Mouse (Mus musculus) embryonic stem cell, embryonic (primary cell): ENCODE measurements at regions not wholly inside any gene's neighbourhood (a gene's known extent, or its start where the extent isn't known, plus 50 kb on each side); places are given as distances from the start of the nearest gene placed in this dataset.

Source experiments
- CTCF ChIA-PET, 4 experiments: fragments of 300-600 bp in 2 of 4; fragments of 350-600 bp in 2 of 4; sonication (Branson Sonifier 250); formaldehyde crosslinking; loops; one replicate each; lab custom pipeline; 2022; ENCODE audit warnings: inconsistent platforms in 2 of 4; lab: Charles Lee
- POLR2A ChIA-PET, 4 experiments: fragments of 300-600 bp in 2 of 4; fragments of 350-600 bp in 2 of 4; sonication (Branson Sonifier 250); formaldehyde crosslinking; loops; one replicate each; lab custom pipeline; 2022; ENCODE audit warnings: antibody characterized with exemption in 4 of 4, inconsistent platforms in 1 of 4; lab: Charles Lee

DNA sequence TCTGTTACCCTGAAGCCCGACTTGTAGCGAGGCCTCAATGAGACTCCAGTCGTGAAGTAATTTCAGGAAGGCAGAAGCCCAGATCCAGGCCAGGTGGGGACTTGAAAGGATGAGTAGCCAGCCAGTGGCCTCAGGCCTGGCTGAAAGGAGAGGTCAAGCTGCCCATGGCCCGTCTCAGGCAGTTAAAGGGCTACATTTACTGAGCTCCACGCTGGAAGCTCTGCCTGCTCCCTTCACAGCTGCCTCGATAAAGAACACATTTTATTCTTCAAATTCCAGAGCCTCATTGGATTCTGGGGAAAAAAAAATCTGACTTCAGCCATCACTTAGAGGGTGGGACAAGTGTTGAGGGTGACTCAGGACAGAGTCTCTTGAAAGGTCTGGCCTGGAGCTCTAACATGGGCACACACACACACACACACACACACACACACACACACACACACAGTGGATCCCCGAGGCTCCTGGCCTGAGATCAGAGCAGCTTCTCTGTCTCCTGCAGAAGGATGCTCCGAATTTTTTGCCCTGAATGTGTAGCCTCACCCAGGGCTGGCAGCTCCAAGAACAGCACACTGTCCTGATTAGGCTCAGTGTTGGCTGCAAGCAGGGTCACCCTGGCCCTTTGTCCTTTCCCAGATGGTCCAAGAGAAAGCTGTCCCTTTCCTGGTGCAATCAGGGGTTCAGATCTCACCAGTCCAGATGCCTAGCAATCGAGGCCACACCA, 53.0 kb downstream of the Gadd45g start:
- ChIA-PET CTCF (interaction anchor here in 2 of 4 experiments (0.6 to 1.1 kb wide), 3 partner anchors 55 to 751 kb away, joined by 3 to 4 read pairs (median 3); no protein-coding TSS in a partner anchor), POLR2A (interaction anchor here in 2 of 4 experiments (0.9 to 1.5 kb wide), 3 partner anchors 12 to 161 kb away, joined by 3 to 4 read pairs (median 3); no protein-coding TSS in a partner anchor)

DNA sequence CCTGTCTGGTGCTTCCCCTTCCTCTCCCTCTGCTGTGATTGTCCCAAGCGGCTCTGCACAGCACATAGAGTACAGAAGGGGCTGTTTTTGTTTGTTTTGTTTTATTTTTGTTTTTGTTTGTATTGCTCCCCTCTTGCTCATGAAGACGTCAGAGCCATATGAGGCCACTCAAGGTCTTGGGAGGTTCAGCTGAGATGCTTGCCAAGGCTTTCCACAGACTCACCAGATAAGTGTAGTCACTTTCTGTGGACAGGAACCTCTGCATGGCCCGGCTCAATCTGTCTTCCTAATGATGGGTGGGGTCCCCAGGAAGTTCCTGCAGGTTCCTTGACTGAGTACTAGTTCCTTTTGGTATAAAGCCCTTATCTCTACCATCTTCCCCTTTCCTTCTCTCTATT, 53.6 kb downstream of the Gadd45g start:
- CTCF ChIA-PET, result interaction anchor here in 2 of 4 experiments (0.6 to 1.1 kb wide), 3 partner anchors 56 to 751 kb away, joined by 3 to 4 read pairs (median 3); no protein-coding TSS in a partner anchor
- POLR2A ChIA-PET, result interaction anchor here in 2 of 4 experiments (1.0 to 1.5 kb wide), 4 partner anchors 12 to 160 kb away, joined by 3 to 4 read pairs (median 3); no protein-coding TSS in a partner anchor

DNA sequence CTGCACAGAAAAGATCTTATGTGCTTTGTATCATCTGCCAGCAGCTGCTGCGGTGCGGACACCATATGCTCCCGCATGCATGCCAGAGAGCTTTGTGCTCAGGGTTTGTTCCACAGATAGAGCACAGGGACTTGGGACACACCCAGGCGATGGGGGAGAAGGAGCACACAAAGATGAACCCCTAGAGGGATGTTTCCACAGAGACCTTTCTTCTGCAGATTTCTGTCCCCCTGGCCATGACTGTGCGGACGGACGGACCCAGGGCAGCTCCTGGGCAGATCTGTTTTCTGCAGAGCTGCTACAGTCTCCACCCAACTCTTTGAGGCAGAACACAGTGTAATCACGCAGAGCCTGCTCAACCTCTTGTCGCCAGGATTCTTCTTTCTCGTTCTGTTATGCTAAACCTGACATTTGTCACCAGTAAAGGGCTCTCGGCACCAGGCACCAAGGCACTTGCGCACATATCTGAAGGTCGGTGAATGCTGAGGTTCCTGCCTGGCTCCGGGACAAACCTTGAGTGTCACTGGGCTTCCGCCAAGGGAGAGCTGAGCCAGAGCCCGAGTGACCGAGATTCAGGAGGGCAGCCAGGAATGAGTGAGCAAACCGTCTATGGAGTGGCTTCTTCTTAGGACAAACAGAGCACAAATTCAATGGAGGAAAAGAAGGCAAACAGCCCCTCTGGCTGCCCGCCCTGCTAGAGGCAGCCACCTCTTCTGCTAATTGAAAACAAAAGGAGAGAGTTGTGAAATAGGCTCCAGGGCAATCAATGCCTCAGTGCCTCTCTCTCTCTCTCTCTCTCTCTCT, 56.2 kb downstream of the Gadd45g start:
- ChIA-PET POLR2A (interaction anchor here in 3 of 4 experiments (0.5 to 5.7 kb wide), 17 partner anchors 9 to 921 kb away, joined by 3 to 51 read pairs (median 4); partner anchors contain the start of gene Gadd45g (in 1 of the 3)), CTCF (interaction anchor here in 2 of 4 experiments (0.6 to 0.8 kb wide), 4 partner anchors 11 to 70 kb away, joined by 3 to 6 read pairs (median 4); no protein-coding TSS in a partner anchor)

DNA sequence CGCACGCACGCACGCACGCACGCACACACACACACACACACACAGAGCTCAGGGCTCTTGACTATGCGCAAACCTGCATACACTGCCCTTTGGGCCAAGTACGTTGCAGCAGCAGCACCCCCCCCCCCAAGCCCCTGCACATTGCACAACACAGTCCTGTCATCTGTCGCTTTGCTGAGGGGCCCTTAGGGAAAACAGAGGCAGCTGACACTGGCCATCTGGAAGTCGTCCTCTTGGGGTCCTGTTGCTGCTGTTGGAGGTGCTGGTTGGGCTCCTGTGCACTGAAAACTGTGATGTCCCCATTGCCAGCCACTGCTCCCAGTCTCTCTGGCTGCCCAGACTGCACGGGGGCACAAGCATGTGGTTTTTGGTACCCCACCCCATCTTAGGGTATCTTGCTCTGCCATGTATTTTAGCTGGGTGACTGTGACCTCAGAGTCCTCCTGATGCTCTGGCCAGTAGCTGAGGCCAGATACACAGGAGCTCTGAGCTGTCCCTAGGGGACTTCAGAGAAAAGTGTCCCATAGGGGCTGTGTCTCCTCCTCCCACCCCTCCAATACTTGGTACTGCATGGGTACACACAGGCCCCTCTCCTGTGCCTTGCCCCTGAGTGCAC, 57.0 kb downstream of the Gadd45g start:
- POLR2A ChIA-PET, result interaction anchor here (0.5 to 5.7 kb wide), 11 partner anchors 8 to 922 kb away, joined by 3 to 51 read pairs (median 3); partner anchors contain the start of gene Gadd45g (in 1 of the 4)
- CTCF ChIA-PET, result interaction anchor here in 2 of 4 experiments (0.6 to 0.7 kb wide), 2 partner anchors 10 to 17 kb away, joined by 3 to 6 read pairs; no protein-coding TSS in a partner anchor

DNA sequence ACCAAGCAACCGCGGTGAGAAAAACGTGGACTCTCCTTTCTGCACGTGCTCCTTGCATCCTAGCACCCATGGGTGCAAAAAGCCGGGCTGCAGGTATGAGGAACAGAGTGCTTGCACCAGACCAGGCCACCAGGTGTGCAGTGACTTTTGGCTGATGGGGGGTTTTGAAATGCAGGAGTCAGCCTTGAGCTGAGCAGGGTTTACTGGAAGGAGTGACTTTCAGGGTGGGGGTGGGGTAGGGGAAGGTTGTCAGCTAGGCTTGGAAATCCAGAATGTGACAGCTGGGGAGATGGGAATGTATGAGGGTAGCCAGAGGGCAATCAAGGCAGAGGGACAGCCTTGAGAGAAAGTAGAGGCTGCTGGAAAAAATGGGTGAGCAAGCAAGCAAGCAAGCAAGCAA, 58.8 kb downstream of the Gadd45g start:
- ChIA-PET POLR2A (interaction anchor here in 3 of 4 experiments (0.7 to 5.7 kb wide), 18 partner anchors 9 to 317 kb away, joined by 3 to 51 read pairs (median 5); partner anchors contain the start of gene Gadd45g (in 1 of the 3)), CTCF (interaction anchor here in 3 of 4 experiments (0.6 to 1.3 kb wide), 4 partner anchors 15 to 248 kb away, joined by 3 to 6 read pairs (median 4); no protein-coding TSS in a partner anchor)

DNA sequence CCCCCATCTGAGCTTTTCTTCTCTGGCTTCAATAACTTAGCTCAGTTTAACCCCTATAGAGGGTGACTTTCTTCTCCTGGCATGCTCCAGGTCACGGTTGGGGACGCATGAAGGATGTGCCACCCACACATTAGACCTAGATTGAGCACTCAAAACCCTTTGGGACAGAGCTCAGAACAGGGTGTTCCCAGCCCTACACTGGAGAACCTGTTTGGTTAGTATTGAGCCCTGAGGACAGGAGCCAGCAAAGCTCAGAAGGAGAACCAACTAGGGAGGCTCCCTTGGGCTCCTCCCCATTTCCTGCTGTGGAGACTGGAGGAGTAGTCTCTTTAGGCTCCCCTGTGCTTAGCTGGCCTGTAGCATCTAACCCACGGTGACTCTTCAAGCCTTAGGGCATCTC, 59.6 kb downstream of the Gadd45g start:
- POLR2A ChIA-PET, result interaction anchor here in 3 of 4 experiments (0.8 to 5.7 kb wide), 21 partner anchors 8 to 888 kb away, joined by 3 to 51 read pairs (median 4); partner anchors contain the start of gene Gadd45g (in 1 of the 3)
- CTCF ChIA-PET, result interaction anchor here in 1 of 4 experiments (1.3 kb wide), 1 partner anchor 15 kb away, joined by 6 read pairs; no protein-coding TSS in a partner anchor

DNA sequence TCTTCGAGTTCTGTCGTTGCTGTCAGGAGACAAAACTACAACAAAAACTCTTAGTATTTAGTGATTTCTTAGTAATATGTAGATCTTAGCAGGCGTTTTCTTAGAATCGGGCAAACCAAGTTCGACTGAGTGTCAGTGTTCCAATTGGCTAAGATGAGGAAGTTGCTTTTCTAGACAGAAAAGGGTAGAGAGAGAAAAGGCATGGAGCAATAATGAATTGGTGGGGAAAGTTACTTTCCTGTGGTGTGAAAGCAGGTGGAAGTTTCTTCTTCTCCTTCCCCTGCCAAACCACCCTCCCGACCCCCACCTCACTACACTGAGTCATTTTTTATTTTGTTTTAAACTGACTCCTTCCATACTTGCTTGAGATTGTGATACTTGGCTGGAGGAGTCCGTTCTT, 62.0 kb downstream of the Gadd45g start:
- POLR2A ChIA-PET, result interaction anchor here in 3 of 4 experiments (0.6 to 4.3 kb wide), 6 partner anchors 9 to 260 kb away, joined by 3 to 33 read pairs (median 4); no protein-coding TSS in a partner anchor
- CTCF ChIA-PET, result no interaction called here

DNA sequence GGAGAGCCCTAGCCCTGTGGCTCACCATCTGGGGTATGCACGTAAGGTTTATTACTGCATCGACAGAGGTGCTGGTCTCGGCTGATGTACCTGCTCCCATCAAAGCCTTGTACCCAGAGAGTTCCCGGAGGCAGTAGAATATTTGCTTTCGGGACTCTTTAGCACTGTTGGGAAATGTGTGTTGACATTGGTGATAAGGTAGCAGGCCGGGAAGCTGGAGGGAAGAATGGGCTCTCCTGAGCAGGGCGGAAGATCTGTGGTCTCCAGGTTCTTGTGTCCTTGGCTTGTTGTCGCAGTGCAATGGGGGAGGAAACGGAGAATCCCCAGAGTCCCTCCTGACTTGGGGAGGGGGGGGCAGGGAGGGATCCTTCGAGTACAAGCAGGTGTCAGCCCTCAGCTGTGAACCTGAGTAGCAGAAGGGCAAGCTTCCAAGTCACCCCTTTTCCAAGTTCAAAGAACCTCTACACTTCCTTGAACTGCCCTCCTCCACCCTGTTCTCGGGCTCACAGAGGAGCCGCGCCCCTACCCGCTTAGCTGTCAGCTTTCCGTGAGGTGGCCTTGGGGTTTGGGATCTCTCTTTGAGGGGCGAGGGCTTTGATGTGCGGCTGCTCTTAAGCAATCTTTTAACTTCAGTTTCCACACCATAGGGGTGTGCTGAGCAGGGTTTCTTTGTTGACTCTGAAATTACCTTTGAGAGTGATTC, 65.0 kb downstream of the Gadd45g start:
- ChIA-PET CTCF (interaction anchor here in 2 of 4 experiments (0.6 to 1.3 kb wide), 2 partner anchors 67 to 155 kb away, joined by 4 to 5 read pairs; no protein-coding TSS in a partner anchor), POLR2A (interaction anchor here in 2 of 4 experiments (0.7 to 2.3 kb wide), 15 partner anchors 9 to 311 kb away, joined by 3 to 16 read pairs (median 3); partner anchors contain the start of gene Gadd45g (in 1 of the 2))

DNA sequence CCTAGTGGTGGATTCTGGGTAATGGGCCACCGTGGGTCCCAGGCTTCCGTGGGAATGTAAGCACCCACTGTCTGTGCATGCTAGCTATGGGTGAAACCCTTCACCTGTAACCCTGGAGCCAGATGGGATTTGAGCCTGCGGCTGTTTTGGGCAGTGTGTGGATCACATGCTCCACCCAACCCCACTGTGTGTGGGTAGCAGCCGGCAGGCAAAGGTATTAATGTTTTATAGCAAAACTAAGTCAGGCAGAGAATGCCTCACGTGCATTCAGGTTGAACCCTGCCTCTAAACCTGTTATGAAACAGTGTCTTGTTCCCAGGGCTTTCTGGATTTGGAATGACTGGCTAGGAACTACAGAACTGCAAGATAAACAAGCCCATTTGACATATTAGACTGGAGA, 66.0 kb downstream of the Gadd45g start:
- ChIA-PET POLR2A (interaction anchor here in 2 of 4 experiments (1.1 to 2.3 kb wide), 5 partner anchors 8 to 310 kb away, joined by 3 to 16 read pairs (median 3); no protein-coding TSS in a partner anchor), CTCF (interaction anchor here in 1 of 4 experiments (1.3 kb wide), 1 partner anchor 68 kb away, joined by 5 read pairs; no protein-coding TSS in a partner anchor)

DNA sequence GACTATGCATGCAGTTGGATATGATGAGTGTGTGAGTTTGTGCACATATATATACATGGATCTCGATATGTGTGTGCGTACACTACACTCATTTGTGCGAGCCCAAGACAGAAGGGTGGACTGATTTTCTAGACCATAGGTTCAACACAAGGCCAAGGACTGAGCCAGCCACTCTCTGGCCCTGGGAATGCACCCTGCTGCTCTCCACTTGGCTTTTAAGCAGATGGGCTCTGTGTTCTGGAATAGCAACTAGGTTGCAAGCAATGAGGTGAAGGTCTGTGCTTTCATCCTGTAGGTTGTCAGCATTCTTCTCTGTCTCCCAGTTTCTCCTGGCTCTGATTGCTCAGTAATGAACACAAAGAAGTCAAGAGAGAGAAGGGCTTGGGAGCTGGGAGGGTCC, 66.5 kb downstream of the Gadd45g start:
- POLR2A ChIA-PET, result interaction anchor here in 1 of 4 experiments (0.7 kb wide), 1 partner anchor 68 kb away, joined by 3 read pairs; no protein-coding TSS in a partner anchor
- CTCF ChIA-PET, result interaction anchor here in 2 of 4 experiments (0.5 to 0.6 kb wide), 2 partner anchors 10 to 169 kb away, joined by 6 to 17 read pairs; no protein-coding TSS in a partner anchor

DNA sequence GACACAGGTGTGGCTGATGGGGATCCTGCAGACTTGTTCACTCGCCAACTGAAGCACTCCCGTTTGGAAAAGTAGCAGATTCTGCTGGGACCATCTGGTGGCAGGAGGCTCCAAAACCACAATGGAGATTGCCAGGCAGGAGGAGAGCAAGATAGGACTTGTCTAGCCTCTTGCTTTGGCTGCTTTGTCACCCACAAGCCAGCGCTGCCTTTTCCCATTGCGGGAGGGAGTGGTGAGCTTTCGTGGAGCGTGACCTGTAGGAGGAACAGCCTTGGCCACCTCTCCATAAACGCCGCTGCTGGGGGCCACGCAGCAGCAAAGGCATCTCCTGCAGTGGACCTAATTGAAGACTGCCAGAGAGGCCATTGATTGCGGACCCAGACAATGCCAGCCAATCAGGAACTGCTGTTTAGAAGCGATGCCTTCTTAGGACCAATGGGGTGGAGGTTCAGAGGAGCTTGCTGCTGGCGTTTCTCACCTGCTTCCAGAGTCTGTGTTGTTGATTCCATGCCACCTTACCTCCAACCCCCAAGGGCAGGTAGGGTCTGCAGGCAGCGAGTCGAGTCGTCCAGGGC, 70.3 kb downstream of the Gadd45g start:
- ChIA-PET POLR2A (interaction anchor here in 3 of 4 experiments (0.7 to 3.7 kb wide), 11 partner anchors 9 to 71 kb away, joined by 3 to 33 read pairs (median 4); partner anchors contain the start of gene Gadd45g (in 1 of the 3)), CTCF (no interaction called here)

DNA sequence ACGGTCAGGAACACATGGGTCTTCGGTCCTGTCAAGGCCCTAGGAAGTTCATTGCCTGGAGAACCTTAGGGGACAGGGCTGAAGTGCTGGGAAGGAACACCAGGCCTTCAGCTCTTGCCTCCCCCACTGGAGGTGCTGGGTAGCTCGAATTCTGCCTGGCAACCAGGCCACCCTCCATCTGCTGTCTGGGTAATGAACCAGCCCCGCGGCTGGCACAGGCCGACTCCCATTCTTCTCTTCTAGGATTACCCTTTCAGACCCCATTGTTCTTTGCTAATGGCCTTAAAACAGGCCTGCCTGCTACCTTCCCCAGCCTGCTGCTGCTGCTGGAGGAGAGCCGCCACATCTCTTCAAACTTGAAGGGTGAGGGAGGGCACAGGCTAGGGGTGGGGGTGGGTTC, 71.2 kb downstream of the Gadd45g start:
- ChIA-PET POLR2A (interaction anchor here in 3 of 4 experiments (0.5 to 3.7 kb wide), 13 partner anchors 8 to 1428 kb away, joined by 3 to 33 read pairs (median 4); partner anchors contain the start of gene Gadd45g (in 1 of the 3)), CTCF (no interaction called here)

DNA sequence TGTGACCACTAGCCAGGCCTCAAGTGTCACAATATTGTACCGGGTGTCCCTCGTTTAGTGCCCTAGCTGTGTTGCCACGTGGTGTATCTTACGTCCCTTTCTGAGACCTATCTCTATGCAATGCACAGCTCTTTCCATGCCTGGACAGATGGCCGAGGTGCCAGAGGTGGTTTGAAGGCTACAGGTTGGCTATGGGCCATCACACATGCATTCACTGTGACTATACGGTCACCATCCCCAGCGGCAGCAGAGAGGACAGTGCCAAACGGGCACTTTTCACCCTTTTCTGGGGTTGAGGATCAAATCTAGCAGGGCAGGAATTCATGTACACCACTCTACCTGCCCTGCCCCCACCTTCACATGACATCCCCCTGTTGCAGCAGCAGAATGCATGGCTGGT, 71.6 kb downstream of the Gadd45g start:
- ChIA-PET CTCF (no interaction called here), POLR2A (interaction anchor here in 3 of 4 experiments (0.5 to 3.7 kb wide), 16 partner anchors 9 to 1310 kb away, joined by 3 to 33 read pairs (median 4); partner anchors contain the start of gene Gadd45g (in 1 of the 3))

DNA sequence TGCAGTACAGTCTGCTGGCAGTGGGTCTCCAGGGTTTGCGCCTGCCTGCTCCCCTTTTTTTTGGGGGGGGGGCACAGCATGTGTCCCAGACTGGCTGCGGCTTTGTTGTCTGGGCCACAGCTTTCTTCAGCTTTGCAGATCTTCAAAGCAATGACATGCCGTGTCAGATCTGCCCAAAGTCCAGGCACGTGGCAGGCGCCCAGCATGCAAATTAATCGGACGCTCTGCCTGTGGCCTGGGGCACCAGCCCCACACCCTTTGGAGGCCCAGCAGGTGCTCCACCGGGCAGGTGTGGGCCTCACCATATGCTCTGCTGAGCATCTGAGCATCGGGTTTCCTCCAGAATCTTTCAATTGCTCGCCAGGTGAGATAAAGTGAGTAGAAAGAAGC, 72.3 kb downstream of the Gadd45g start:
- ChIA-PET CTCF (interaction anchor here in 1 of 4 experiments (0.6 kb wide), 1 partner anchor 49 kb away, joined by 4 read pairs; no protein-coding TSS in a partner anchor), POLR2A (interaction anchor here in 3 of 4 experiments (0.6 to 3.7 kb wide), 14 partner anchors 9 to 1310 kb away, joined by 3 to 33 read pairs (median 4); partner anchors contain the start of gene Gadd45g (in 1 of the 3))

DNA sequence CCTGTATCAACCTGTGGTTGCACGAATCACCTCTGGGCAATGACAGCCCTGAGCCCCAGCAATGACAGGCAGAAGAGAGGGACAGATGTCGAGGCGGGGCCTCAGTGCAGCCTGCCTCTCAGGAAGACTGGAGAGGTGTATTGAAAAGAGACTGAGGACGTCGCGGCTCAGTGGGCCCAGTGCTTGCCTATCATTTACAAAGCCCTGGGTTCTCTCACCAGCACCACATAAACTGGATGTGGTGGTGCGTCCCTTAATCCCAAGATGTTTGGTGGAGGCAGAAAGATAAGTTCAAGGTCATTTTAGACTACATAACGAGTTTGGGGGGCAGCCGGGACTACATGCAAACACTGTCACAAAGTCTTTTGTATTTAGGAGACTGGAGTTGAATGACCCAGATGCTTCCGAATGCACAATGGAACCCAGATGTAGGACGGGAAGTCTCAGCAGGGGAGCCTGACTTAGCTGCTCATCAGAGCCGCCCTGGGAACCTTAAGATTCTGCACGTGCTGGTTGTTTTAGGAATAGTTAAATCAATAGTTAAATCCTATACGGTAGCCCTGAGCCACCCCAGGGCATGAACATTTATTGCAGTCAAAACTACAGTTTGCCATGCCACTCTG, 72.8 kb downstream of the Gadd45g start:
- ChIA-PET POLR2A (interaction anchor here in 3 of 4 experiments (0.6 to 3.3 kb wide), 12 partner anchors 8 to 154 kb away, joined by 3 to 33 read pairs (median 8); partner anchors contain the start of gene Gadd45g (in 1 of the 3)), CTCF (interaction anchor here in 1 of 4 experiments (0.6 kb wide), 1 partner anchor 49 kb away, joined by 4 read pairs; no protein-coding TSS in a partner anchor)
